Mouse (Mus musculus) midbrain, postnatal 0 days (tissue): ENCODE data around the gene Cdk5r2. TPM values are rescaled to one million over a fixed set of nuclear protein-coding genes. Genes with fewer than 3 reads are reported as not detected.

Experiments used
- ATAC-seq: fragments of 200-750 bp; cut with Nextera tagmentation; 2 replicates; pipeline ENCODE4 v1.8.0; 2017; ENCODE audit warnings: moderate number of reproducible peaks, mild to moderate bottlenecking, moderate TSS enrichment, moderate library complexity; ENCODE audit not compliant: low FRiP score
- DNase-seq: peaks from one replicate; pipeline ENCODE4 v3.0.0-alpha.2; 2015; ENCODE audit warnings: low spot score
- H3K27ac ChIP-seq: fragments of 300-500 bp; sonication (generic); 2 replicates; pipeline ENCODE4 v1.5.1; 2014; ENCODE audit warnings: low read depth, mild to moderate bottlenecking, low read length, mixed read lengths
- H3K27me3 ChIP-seq: fragments of 300-500 bp; sonication (generic); 2 replicates; pipeline ENCODE4 v1.6.1; 2014; ENCODE audit warnings: low read length, control low read depth, mixed read lengths; ENCODE audit not compliant: insufficient read depth
- H3K36me3 ChIP-seq: fragments of 300-500 bp; sonication (generic); 2 replicates; pipeline ENCODE4 v1.6.1; 2014; ENCODE audit warnings: low read length, control low read depth, mixed read lengths; ENCODE audit not compliant: insufficient read depth
- H3K4me1 ChIP-seq: fragments of 300-500 bp; sonication (generic); 2 replicates; pipeline ENCODE4 v1.6.1; 2014; ENCODE audit warnings: mild to moderate bottlenecking, control low read depth, antibody characterized with exemption, low read length, mixed read lengths; ENCODE audit not compliant: insufficient read depth
- H3K4me2 ChIP-seq: fragments of 300-500 bp; sonication (generic); 2 replicates; pipeline ENCODE4 v1.6.1; 2014; ENCODE audit warnings: low read depth, mild to moderate bottlenecking, low read length, mixed read lengths; ENCODE audit not compliant: poor library complexity, severe bottlenecking
- H3K4me3 ChIP-seq: fragments of 300-500 bp; sonication (generic); 2 replicates; pipeline ENCODE4 v1.5.1; 2014; ENCODE audit warnings: low read depth, mild to moderate bottlenecking, low read length, moderate library complexity
- H3K9ac ChIP-seq: fragments of 300-500 bp; sonication (generic); replicated peaks from 2 replicates; pipeline ENCODE4 v1.6.1; 2014; ENCODE audit warnings: mild to moderate bottlenecking, low read length, moderate library complexity, mixed read lengths; ENCODE audit not compliant: poor library complexity, severe bottlenecking
- H3K9me3 ChIP-seq: fragments of 300-500 bp; sonication (generic); 2 replicates; pipeline ENCODE4 v1.6.1; 2016; ENCODE audit warnings: low read length, control low read depth
- CTCF ChIP-seq: IDR thresholded peaks from 2 replicates; pipeline ENCODE4 v1.5.1; 2016; ENCODE audit warnings: antibody characterized with exemption, mild to moderate bottlenecking
- WGBS: fragments of 180-500 bp; shearing (Covaris S2); extraction: QIAGEN DNeasy Blood & Tissue Kit; methylation state at CpG from one replicate; pipeline ENCODE4 v1.1.7; 2014; 5-methylcytosine and 5-hydroxymethylcytosine counted together
- polyA plus RNA-seq: library from polyadenylated mRNA; unstranded; fragments of >200 nt; fragmentation: Nextera tagmentation; extraction: Ambion mirVana; gene quantifications from 2 replicates; pipeline ENCODE4 v1.2.1, GENCODE M21; 2015
- total RNA-seq: library from RNA; depleted of rRNA; stranded (reverse); fragments of >200 nt; gene quantifications from 2 replicates; pipeline ENCODE4 v1.2.3, GENCODE M21; 2014

Cdk5r2 gene
- total and polyA plus RNA-seq, 2 experiments from 2014 or later = 17.8 to 70.2 TPM

DNA sequence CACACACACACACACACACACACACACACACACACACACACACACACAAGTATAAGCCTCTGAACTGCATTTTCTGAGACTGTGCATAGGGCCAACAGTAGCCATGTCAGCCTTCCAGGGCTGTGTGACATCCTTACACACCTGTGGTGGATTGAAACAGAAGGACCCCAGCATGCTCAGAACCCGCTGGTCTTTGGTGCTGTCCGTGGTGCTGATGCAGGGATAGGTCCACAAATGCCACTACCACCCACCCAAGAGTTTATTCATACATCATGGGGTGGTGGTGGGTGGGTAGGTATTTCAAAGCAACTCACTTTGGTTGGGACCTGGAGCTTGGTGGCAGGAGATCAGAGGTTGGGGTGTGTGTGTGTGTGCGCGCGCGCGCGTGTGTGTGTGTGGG, 36.8 kb downstream of the Cdk5r2 start:
- H3K36me3 ChIP-seq = no peaks in the 10 kb centered on the region
- H3K4me3 ChIP-seq = no peak overlapping the region
- no peak for DNase-seq
- peaks cover 68% of the 10 kb centered on the region for H3K27me3 ChIP-seq
- no peak for TF ChIP-seq CTCF
- no peaks in the 10 kb centered on the region for H3K9me3 ChIP-seq
- 0% methylated on average over 3 of the region's 8 CpGs for WGBS
- no peak overlapping the region for H3K4me2 ChIP-seq
- H3K9ac ChIP-seq = no peak overlapping the region
- H3K4me1 ChIP-seq = peaks cover 6% of the 10 kb centered on the region; the same call in 1 of the 2 replicates
- H3K27ac ChIP-seq = no peak overlapping the region
- ATAC-seq = no peak

DNA sequence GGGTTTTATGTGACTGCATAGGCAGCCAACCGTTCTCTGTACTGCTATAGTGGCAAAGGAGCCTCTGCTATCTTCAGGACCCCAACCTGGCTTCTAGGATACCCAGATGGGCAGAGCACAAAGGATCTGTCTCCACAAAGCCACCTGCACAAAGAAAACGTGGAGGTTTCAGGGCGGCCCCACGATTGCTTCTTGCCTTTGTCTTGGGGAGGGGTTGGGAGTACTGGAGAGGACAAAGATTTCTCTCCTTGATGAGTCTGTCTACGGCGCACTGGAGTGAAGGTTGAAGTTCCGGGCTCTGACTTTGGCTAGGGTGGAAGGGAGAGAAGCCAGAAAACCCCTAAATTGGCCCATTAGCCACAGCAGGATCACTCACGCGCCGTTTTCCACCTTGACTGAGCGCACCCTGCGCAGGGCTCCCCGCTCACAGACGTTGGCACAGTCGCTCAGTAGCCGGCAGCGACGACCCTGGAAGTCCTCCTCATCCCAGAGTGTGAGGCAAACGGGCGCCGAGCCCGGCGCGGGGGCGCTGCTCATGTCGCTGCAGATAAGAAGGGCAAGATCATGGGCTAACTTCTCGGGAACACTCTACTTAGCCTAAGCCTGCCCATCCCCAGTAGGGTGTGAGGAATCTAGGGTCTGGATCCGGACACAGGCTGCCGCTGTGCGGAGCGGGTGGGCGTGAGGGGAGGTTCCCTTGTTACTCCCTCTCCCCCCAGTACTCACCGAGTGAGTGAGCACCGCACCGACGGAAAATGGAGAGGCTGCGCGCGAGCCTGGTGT, 37.8 kb downstream of the Cdk5r2 start:
- Histone ChIP-seq H3K4me2 (peak overlapping the region; percentile 44), H3K4me1 (peaks cover 6% of the 10 kb centered on the region; the same call in 1 of the 2 replicates), H3K36me3 (no peaks in the 10 kb centered on the region), H3K27me3 (peaks cover 65% of the 10 kb centered on the region), H3K27ac (no peak overlapping the region), H3K9me3 (no peaks in the 10 kb centered on the region), H3K9ac (no peak overlapping the region), H3K4me3 (peak overlapping the region; percentile 29)
- 0 out of 2 replicates have a peak, but pooled peaks have one; percentile 22 for ATAC-seq
- no peak for DNase-seq
- WGBS = 2% methylated on average over 38 of the region's 39 CpGs
- no peak for TF ChIP-seq CTCF

DNA sequence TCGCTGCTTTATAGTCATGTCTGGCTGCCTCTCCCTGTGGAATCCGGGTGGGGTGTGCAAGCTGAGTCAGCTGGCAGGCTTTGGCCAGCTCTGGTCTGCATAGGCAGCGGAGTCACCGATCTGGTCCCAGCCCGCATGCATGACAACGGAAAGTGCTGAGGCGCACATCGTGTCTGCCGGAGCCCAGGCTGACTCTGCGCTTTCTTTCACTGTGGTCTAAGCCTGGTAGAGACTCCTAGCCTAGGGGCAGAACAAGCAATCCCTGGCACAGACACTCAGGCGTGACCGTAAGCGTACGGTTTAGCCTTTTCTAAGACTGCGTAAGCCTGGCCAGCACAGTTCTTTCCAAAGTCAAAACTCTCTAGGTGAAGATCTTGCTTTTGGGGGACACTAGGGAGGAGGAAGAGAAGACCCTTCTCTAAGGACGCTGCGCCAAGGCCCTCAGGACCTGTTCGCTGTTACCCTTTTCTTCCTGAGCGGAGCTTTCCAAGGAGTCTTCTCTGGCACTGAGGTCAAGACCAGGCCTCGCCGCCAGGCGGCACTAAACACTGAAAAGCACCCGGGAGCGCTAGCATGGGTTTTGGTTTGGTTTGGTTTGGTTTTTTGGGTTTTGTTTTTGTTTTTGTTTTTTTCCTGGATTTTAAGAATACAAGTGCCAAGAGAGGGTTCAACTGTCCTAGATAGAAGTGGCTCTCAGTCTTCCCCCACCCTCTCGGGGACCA, 38.6 kb downstream of the Cdk5r2 start, which contains the start of gene Cryba2:
Gene Cryba2, minus strand, starts transcription at position 10 of the 722 bp plus-strand sequence.
- Histone ChIP-seq H3K36me3 (no peaks in the 10 kb centered on the region), H3K9ac (no peak within 1 kb of the TSS), H3K9me3 (no peaks in the 10 kb centered on the region), H3K27ac (no peak within 1 kb of the TSS), H3K4me3 (peak within 1 kb of the TSS; percentile 29), H3K4me1 (peaks cover 6% of the 10 kb centered on the region; the same call in 1 of the 2 replicates), H3K27me3 (peaks cover 66% of the 10 kb centered on the region), H3K4me2 (peak within 1 kb of the TSS; percentile 44)
- TF ChIP-seq CTCF = peak; percentile 85
- WGBS = 2% methylated on average over 25 of the region's 25 CpGs
- ATAC-seq = 0 out of 2 replicates have a peak, but pooled peaks have one; percentile 19
- DNase-seq = peak; percentile 65

DNA sequence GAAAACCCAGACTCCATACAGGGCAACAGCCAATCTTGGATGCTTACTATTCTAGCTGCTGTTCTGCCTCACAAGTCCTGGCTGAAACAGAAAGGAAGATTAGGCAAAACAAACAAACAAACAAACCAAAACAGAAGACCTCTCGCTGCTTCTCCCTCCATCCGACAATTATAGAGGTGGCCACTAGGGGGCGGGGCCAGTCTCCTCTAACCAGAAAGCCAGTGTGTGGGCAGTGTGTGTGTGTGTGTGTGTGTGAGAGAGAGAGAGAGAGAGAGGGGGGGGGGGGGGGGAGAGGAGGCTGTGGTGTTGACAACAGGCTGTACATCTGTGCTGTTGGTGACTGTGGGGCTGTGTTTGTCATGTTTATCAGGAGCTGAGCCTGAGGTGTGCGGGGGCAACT, 40.2 kb downstream of the Cdk5r2 start:
- ATAC-seq (no peak), DNase-seq (peak; percentile 83)
- Histone ChIP-seq H3K27ac (no peak overlapping the region), H3K36me3 (no peaks in the 10 kb centered on the region), H3K9ac (no peak overlapping the region), H3K4me3 (no peak overlapping the region), H3K4me2 (no peak overlapping the region), H3K9me3 (no peaks in the 10 kb centered on the region), H3K27me3 (peaks cover 64% of the 10 kb centered on the region), H3K4me1 (peaks cover 6% of the 10 kb centered on the region; the same call in 1 of the 2 replicates)
- WGBS = 11% methylated on average over 4 of the region's 4 CpGs
- TF ChIP-seq CTCF = peak; percentile 87

DNA sequence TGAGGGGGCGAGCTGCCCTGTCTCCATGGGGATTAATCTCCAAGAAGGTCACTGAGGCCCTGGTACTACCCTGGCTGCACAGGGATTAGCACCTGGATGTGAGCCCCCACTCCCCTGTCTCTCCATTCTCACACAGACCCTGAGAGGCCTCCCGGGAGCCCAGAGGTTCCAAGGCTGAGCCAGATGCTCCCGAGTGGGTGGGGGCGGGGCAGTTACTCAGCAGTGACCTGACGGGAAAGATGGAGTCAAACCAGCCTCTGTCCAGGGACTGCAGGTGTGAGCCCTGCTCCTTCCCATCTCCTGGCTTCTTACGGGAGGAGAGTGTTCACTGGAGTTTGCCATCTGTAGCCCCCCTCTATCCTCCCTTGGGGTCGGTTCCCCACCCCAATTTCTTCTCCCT, 43.2 kb downstream of the Cdk5r2 start:
- H3K27me3 ChIP-seq = peaks cover 58% of the 10 kb centered on the region
- H3K36me3 ChIP-seq = no peaks in the 10 kb centered on the region
- no peak overlapping the region for H3K4me3 ChIP-seq
- no peak for DNase-seq
- WGBS = 4% methylated on average over 6 of the region's 7 CpGs
- no peak overlapping the region for H3K27ac ChIP-seq
- no peak overlapping the region for H3K4me2 ChIP-seq
- peaks cover under 1% of the 10 kb centered on the region; the same call in 1 of the 2 replicates for H3K4me1 ChIP-seq
- ATAC-seq = no peak
- H3K9ac ChIP-seq = no peak overlapping the region
- no peak for TF ChIP-seq CTCF
- no peaks in the 10 kb centered on the region for H3K9me3 ChIP-seq
